Mouse (Mus musculus) left cerebral cortex, postnatal 4 days (tissue): ENCODE data around the gene Cyp2r1. TPM values are rescaled to one million over a fixed set of nuclear protein-coding genes. Genes with fewer than 3 reads are reported as not detected.
"Not testable (repeated sequence)": the region's sequence is repeated elsewhere in the genome, so short reads cannot be mapped to it uniquely, and the experiment has no call there.

ENCODE experiments used
- DNase-seq: peaks from one replicate; pipeline ENCODE4 v3.0.0-alpha.2; 2022
- intact Hi-C: fragments of 180-260 bp; cut with DNase I; formaldehyde crosslinking; loops from one replicate; pipeline ENCODE4 v1.15.1; 2025
- total RNA-seq, 2 experiments: library from RNA; stranded (reverse); gene quantifications; 2 replicates each; pipeline ENCODE4 v1.2.3; 2021

The Cyp2r1 gene
- 1 to 10 TPM; 1.7 to 2.4 TPM for total RNA-seq

DNA sequence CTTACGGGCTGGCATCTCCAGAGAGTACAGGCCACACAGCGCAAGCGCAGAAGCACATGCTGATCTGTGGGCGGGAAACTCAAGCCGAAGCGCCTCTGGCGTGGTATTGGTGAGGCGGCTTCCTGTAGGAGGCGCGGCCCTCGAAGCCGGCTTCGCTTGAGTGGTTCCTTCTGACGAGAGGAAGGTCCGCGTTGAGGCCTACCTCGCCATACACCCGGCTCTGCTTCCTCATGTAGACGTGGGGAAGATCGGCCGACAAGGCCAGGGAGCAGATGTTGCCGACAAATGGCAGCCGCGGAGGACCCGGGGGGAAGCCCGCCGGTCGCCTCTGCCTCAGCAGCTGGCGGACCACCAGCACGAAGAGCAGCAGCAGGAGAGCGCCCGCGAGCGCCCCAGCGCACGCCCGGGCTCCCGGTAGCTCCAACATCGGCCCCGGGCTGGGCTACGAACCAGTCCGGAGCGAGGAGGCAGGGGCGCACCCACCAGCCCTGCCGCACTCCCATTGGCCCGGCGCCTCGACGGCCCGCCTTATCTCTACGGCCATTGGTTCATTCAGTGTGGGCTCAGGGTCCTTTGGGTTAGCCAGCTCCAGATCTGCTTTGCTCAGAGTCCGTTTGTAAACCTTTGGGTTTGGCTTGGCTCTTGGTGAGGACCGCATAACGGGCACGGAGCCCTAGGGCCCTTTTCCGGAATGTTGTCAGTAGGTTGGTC is at the start of gene Cyp2r1:
TSS of gene Cyp2r1 (minus strand) at position 442 of the 711 bp plus-strand sequence.
- intact Hi-C loops = no loop called here
- DNase-seq = peak; percentile 88

DNA sequence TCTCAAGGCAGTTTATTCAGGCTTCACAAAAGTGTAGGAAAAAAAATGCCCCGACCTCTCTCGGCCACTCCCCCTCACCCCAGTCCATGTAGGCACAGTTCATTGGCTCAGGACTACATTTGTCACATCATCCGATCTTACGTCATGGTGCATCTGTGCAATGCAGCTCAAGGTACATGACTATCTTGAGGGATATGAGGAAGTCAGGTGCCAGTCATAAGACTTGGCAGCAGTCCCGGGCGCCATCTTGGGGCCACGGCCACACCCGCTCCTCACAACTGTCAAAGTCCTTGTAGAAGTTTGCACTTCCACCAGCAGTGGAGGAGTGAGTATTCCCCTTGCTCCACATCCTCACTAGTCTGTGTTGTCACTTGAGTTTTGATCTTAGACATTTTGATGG is 31.6 kb upstream of the Cyp2r1 start:
- DNase-seq, intact Hi-C loops: not testable (repeated sequence)

DNA sequence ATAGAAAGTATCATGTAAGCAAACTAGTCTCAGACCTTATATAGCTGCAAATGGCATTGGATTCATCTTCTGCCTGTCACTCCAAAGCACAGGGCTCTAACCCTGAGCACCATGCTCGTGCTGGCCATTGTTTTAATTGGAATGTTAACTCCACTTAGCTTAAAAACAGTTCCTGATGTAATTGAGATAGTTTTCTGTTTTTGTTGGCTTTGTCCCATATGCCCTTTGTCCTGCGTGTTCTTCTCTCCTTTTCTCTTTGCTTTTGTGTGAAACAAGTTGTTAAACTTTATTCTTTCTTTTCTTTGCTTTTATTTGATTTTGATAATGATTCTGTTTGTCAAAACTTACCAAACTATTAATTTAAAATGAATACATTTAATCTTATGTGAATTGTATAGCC is 19.7 kb upstream of the Cyp2r1 start:
- intact Hi-C loops = loop anchor here (5.0 kb wide), 1 partner anchor 235 kb away; no protein-coding TSS in a partner anchor

DNA sequence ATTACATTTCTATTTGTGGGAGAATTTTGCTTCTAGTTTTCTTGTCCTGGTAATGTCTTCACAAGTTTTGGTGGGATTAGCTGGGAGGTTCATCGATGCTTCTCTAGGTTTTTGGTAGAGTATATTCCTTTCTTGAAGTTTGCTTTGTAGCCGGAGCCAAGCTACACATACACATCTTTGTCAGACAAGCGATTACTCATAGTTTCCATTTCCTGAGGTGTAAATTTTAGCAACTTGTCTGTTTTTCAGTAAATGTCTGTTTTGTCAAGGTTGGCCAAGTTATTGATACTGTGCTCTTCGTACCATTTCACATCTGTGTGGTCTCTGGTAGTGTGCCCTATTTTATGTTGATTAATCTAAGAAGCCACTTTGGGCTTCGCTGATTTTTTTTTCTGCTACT is 18.4 kb upstream of the Cyp2r1 start:
- intact Hi-C loops = loop anchor here (5.0 kb wide), 1 partner anchor 236 kb away; no protein-coding TSS in a partner anchor
- no peak for DNase-seq

More for the DNA sequence above, 19.7 kb upstream of the Cyp2r1 start:
- no peak for DNase-seq

DNA sequence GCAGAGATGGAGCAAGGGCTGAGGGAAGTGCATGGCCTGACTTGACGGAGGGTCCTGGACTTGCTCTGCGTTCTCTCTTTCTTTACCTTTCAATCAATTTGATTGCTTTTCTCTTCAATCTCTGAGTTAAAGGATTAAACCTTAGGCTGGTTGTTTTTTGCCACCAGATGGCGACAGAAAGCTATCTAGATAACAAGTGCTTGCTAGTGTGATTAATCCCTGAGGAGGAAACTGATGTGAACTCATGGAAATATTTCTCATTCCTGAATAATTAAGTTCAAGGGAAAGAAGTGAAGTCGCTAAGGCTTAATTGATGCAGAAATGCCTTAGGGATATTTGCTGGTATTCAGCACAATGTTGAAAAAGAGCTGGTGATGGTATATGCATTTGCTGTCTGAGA is 17.7 kb upstream of the Cyp2r1 start:
- intact Hi-C loops = loop anchor here (5.0 kb wide), 1 partner anchor 237 kb away; no protein-coding TSS in a partner anchor
- DNase-seq = peak; percentile 52

DNA sequence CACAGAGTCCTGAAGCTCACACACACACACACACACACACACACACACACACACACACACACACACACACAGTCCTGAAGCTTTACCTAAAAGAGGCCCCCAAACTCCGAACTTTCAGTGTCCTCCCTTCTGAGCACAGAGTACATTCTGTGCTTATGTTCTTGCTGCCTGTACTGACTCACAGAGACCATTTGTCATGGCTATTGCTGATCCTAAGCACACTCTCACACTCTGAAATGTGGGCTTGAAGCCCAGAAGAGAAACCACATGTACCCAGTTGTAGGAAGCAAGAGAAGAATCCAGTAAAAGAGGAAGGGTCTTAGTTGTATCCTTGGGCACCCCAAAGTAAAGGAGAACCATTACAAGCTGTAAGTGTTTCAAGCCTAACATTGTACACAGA is 14.9 kb upstream of the Cyp2r1 start:
- DNase-seq = no peak
- intact Hi-C loops = no loop called here

DNA sequence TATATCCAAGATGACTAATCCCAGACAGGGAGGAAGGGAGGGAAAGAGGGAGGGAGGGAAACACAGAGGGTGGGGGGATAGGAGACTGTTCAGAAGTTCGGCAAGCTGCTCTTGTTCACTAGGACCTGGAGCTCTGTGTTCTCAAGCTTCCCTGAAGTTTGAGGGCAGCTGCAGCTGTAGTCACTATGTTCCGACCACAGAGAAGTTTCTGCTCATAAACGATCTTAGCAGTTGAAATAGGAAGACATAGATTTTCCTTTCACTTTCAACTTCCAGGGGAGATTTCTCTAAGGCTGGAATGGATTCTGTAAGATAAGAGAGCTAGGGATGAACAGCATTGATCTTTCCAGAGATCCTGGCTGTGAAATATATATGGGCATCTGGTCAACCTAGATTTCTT is 14.2 kb upstream of the Cyp2r1 start:
- no peak for DNase-seq
- intact Hi-C loops = no loop called here

DNA sequence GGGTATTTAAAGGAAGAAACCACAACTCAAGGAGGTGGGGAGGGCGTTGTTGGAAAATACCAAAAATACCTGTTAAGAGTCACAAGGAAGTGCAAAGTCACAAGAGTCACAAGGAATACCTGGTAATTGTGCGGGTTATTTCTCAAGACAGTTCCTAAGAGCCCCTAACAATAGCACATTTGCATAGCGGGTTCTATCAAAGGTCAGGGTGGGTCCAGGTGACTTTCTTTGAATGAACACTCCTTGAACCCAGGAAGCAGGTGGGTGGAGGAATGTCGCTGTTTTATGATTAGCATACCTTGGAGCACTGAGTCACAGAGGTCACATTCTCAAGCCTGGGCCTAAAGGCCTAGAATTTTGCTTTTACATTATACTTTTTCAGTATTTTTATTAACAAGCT is 11.1 kb upstream of the Cyp2r1 start:
- DNase-seq, intact Hi-C loops: not testable (repeated sequence)

DNA sequence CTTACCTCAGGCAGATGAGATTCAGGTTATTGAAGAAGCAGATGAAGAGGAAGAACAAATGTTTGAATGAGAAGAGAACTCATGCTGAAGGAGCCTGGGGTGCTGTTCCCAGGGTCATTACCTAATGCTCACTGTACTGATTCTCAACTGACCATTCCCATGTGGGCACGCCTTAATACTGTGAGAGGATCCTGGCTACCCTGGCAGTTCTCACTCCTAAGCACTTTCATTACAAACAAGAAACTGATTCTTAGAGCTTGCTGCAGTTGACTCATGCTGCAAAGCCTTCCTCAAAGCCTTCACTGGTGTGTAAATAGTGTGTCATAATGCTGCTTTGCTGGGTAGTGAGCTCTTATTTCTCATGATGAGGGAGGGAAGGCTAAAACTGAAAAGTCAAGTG is 26.6 kb downstream of the Cyp2r1 start:
- intact Hi-C loops = no loop called here
- no peak for DNase-seq

DNA sequence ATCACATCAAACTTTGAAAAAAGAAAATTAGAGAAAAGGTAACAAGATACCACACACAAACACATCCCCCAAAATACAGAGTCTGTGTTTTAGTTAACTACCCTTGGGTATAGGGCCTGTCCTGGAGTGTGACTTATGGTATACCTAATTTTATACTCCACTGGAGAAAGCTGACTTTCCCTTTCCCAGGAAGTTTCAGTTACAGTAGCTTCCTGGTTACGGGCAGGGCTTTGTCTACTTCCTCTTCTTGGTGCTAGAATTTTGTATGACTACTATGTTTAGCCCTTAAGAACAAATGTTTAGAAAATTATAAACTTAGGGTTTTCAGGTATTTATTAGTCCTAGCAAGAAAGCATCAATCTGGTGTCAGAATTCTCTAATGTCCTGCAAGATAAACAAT is 36.5 kb downstream of the Cyp2r1 start:
- intact Hi-C loops = no loop called here
- no peak for DNase-seq

DNA sequence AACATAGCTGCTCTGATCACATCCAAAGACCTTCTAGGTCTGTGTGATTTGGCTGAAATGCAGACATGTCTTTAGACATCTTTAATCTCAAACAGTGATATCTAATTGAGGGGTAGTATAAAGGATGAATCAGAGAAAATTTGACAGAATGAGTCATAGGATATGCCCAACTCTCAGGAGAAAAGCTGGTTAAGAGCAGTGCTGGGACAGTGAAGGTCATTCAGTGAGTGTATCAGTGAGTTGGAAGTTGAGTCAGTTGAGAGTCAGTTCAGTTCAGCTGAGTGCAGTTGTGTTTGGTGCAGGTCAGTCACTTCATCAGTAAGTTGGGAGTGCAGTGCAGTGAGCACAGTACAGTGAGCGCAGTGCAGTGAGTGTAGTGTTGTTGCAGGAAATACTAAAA is 42.6 kb downstream of the Cyp2r1 start:
- no peak for DNase-seq
- intact Hi-C loops = no loop called here

DNA sequence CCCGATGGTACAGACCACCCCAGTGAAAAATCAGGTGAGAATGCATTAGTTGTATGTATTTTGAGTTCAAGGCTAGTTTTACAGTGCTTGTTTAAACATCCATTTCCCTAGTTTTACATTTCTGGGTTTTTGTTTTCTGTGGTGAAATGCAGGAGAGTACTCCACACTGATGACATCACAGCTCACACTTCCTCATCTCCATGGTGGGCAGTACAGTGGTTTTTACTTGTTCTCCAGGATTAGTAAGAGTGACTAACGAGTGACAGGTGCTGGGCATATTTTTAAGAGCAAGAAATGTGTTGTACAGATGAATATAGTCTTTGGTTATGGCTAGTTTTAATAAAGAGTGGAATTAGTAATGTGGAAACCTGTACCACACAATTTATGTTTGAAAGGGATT is 53.9 kb downstream of the Cyp2r1 start:
- intact Hi-C loops = loop anchor here (10.0 kb wide), 2 partner anchors 126 to 306 kb away; partner anchors contain the start of gene Calca
- DNase-seq = no peak

Other genes starting within 250 kb of the Cyp2r1 start
- 10 to 100 TPM; 11.4 to 12.9 TPM for gene Pde3b, start 147.7 kb downstream of the Cyp2r1 start, total RNA-seq
- 1 to 10 TPM; 1.6 to 1.7 TPM for gene Calca, start 73.4 kb upstream of the Cyp2r1 start, total RNA-seq
- under 1 TPM in 1 of 2 experiments, not detected in 1; 0.89 TPM for gene Calcb, start 155.7 kb upstream of the Cyp2r1 start, total RNA-seq
- 1 to 10 TPM in 1 of 2 experiments, under 1 TPM in 1; 0.85 to 1.3 TPM for gene Insc, start 180.7 kb upstream of the Cyp2r1 start, total RNA-seq